Mouse (Mus musculus) thymus, postnatal 0 days (tissue): ENCODE measurements at regions not wholly inside any gene's neighbourhood (a gene's known extent, or its start where the extent isn't known, plus 50 kb on each side); places are given as distances from the start of the nearest gene placed in this dataset.
A peak's percentile ranks its signal among the peaks of the same experiment; 100 is the strongest.

ENCODE experiments used
- DNase-seq: peaks from one replicate; pipeline ENCODE4 v3.0.0-alpha.2; 2015; ENCODE audit warnings: low spot score

- no peak for DNase-seq
These were observed 281.8 kb upstream of the Htr2a start for GRCm38 (mm10) chr14:74358730-74359444.

- DNase-seq: peak; percentile 34
These were observed 280.7 kb upstream of the Htr2a start for GRCm38 (mm10) chr14:74359663-74360552.

- DNase-seq: no peak
These were observed 256.2 kb upstream of the Htr2a start for GRCm38 (mm10) chr14:74384481-74384880.

GRCm38 (mm10) chr14:74392419-74392818, 248.2 kb upstream of the Htr2a start:
- no peak for DNase-seq

DNA sequence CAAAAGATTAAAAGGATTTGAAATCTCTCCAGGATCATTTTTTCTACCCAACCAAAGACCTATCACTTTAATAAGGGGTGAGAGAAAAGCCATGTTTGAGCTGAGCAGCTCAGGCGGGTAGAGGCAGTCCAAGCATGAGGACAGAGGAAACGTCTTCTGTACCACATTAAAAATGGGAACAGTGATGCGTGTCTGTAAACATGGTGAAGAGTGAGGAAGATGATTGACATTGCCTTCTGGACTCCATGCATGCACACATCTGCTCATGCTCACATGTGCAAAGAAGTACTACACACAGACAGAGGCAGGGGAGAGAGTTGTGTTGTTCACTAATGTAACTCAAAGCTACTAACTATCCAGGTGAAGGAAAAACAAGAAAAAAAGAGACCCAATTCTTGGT, 243.4 kb upstream of the Htr2a start:
- DNase-seq: no peak

DNA sequence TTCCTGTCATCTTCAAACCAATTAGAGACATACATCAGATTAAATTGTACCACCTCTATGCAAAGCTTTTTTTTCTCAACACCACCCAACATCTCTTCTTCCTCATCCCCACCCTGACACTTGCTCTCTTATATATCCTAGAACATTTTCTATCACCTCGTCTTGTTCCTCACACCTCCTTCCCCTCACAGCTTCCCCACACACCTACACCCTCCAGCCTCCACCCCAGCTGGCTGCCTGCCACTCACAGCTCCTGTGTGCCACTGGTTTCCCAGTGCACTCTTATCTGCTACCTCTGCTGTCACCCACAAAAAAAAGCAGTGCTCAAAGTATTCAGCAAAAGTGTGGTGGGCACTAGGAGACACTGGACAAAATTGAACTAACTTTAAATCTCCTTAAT, 231.2 kb upstream of the Htr2a start:
- no peak for DNase-seq

GRCm38 (mm10) chr14:74428226-74428625, 212.4 kb upstream of the Htr2a start:
- no peak for DNase-seq

- no peak for DNase-seq
These were observed 176.5 kb upstream of the Htr2a start for GRCm38 (mm10) chr14:74464027-74464682.

GRCm38 (mm10) chr14:74495504-74495903, 145.1 kb upstream of the Htr2a start:
- DNase-seq: no peak

- DNase-seq: no peak
These were observed 129.1 kb upstream of the Htr2a start for GRCm38 (mm10) chr14:74511521-74511920.

- DNase-seq: no peak
These were observed 124.2 kb upstream of the Htr2a start for GRCm38 (mm10) chr14:74516451-74516850.

DNA sequence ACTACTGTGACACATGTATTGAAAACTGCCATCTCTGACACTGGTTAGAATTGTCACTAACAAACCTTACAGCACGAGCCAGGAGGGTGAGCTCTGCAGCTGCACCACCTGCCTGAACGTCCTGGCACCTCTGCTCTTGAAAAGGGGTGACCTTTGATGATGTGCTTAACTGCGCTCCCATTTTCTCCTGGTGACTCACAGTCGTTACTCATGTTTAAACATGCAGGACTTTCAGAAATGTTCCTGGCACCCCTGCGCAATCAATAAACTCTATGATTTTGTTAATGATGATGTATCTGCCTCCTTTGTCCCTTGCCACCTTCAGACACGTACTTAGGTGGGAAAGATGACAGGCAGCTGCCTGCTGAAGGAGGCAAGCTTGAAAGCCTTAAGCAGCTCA, 121.1 kb upstream of the Htr2a start:
- no peak for DNase-seq

GRCm38 (mm10) chr14:74521669-74522068, 119.0 kb upstream of the Htr2a start:
- no peak for DNase-seq

- DNase-seq: no peak
These were observed 113.4 kb upstream of the Htr2a start for GRCm38 (mm10) chr14:74527246-74527645.

- DNase-seq: no peak
These were observed 111.2 kb upstream of the Htr2a start for GRCm38 (mm10) chr14:74529368-74529951.

DNA sequence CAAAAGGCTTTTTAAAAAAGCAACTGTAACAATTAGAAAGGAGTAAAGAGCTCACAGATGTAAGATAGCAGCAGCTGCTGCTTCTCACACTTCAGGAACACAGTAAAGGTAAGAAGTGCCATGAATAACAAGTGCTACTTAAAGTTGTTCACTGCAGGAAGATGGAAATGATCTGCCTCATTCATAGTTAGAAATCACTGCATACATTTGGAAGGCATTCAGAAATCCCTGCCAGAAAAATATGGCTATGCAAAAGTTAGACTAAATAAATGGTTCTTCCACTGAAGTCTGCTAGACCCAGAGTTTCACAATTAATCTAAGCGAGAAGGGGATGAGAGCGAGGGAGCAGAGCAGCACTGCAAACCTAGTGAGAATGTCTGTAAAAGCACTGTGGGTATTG, 102.5 kb upstream of the Htr2a start:
- DNase-seq: no peak

DNA sequence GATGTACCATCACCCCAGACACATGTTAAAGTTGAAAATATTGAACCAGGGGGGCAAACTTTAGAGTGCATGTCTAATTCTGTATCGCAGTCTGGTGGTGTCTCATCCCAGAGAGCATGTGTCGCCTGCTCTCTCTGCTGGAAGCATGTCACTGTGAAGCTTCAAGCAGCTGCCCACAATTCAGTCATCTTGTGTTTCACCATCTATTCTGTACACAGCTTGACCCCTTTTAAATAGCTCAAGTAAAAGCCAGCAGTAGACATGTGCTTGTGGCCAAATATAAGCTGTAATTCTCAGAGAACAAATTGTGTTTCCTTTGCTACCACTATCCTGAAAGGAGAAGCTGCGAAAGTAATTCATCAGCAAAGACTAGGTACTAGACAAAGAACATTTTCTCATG, 96.6 kb upstream of the Htr2a start:
- no peak for DNase-seq

DNA sequence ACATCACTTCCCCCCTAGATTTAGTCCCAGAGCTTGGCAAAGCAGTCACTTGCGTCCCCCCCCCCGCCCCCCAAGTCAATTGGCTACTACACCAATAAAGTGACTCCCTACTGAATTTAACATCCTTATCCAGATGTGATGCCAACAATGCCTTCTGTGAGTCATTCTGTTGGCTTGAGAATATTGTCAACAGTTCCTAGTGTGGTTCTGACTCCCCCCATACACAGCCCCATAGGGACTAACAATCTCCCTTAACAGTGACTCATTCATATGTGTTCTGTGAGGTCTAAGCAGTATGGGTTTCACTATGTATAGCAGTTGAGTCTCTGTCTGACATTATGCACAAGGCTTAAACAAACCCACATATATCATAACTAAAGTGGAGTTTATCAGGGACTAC, 89.5 kb upstream of the Htr2a start:
- no peak for DNase-seq

- DNase-seq: no peak
These were observed 87.0 kb upstream of the Htr2a start for GRCm38 (mm10) chr14:74553636-74554035.

GRCm38 (mm10) chr14:74558359-74558758, 82.3 kb upstream of the Htr2a start:
- no peak for DNase-seq
